Mouse (Mus musculus) erythroblast, embryonic 14.5 days (primary cell): ENCODE results near the gene Tie1.

Source experiments
- GATA1 ChIP-seq: IDR thresholded peaks from 2 replicates; pipeline ENCODE4 v1.6.1; 2012; ENCODE audit warnings: low read length, inconsistent platforms, mixed read lengths
- TAL1 ChIP-seq: IDR thresholded peaks from 3 replicates; pipeline ENCODE4 v1.6.1; 2012; ENCODE audit warnings: low read length, inconsistent platforms, mixed read lengths

- TF ChIP-seq GATA1 (peak; percentile 67), TAL1 (no peak)
Observed at GRCm38 (mm10) chr4:118428531-118429214, 61.2 kb downstream of the Tie1 start.
